Mouse (Mus musculus): ENCODE results near the gene Foxe3. TPM values are rescaled to one million over a fixed set of nuclear protein-coding genes. Genes with fewer than 3 reads are reported as not detected.

The Foxe3 gene
- total RNA-seq, 2 experiments from 2014 or later: not detected

DNA sequence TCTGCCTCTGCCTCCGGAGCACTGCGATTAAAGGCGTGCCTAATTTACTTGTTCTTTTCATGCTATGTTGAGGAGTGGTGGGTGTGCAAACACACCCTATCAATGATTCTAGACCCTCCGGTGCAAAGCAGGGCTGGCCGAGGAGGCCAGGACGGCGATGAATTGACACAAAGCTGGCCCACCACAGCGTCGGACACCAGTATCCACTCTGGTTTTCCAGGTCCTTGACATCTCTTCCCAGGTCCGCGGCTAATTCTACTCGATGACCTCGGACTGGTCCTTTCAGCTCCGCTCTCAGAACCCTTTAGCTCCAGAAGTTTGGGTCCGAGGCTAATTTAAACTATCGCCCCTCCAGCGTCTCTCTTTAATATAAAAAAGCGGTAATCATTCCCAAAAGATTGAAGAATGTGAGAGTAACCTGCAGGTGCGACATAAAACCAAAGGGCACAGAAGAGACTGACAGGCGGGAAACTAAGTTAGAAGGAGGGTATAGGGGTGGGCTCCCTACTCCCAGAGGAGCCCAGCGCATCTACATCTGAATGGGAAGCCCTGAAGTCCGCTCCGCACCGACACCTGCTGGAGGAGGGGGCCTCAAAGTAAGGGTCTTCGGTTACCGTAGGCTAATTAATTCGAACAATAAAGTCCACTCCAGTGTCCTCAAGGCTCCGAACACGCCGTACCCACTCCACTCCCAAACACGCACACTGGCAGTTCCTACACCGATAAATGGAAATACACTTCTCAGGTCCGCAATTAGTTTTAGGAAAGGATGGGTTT lies 24.8 kb downstream of the Foxe3 start:
- intact Hi-C loops (cut with DNase I): no loop called here
- no peak for DNase-seq (ENCODE audit: low spot score)

DNA sequence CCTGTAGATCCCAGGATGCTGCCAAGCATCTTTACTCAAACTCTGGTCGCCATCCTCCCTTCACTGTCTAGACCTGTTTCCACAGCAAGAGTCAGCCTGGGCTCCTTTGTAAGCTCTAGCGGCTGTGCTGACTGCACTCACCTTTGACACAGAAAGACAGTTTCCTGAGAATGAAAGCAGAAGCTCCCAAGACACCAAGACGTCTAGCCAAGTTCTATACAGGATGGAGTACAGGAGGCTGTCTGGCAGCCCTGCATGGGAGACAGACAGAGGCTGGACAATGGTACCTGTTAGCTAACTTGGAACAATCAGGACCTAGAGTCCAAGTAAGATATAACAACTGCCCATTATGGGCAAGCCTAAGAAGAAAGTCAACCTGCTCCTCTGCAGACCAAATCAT lies 25.9 kb downstream of the Foxe3 start:
- intact Hi-C loops (cut with DNase I): no loop called here
- no peak for DNase-seq (ENCODE audit: low spot score)

DNA sequence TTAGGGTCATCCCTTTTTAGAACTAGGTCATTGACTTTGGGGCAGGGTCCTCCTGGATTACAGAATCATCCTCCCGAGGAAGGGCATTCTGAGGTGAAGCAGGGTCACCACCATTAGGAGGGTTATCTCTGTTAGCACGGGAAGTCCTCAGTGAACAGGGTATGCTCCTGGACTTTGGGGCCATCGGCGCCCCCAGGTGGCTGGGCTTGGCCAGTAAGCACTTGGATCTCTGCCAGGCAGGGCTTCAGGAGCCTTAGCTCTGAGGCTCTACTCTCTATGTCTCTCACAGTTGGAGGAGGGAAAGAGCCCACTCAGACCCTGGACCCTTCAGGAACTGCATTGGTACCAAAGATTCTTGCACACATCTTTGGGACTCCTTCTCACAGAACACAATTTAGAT lies 28.0 kb downstream of the Foxe3 start:
- no peak for DNase-seq (ENCODE audit: low spot score)
- intact Hi-C loops (cut with DNase I): no loop called here

DNA sequence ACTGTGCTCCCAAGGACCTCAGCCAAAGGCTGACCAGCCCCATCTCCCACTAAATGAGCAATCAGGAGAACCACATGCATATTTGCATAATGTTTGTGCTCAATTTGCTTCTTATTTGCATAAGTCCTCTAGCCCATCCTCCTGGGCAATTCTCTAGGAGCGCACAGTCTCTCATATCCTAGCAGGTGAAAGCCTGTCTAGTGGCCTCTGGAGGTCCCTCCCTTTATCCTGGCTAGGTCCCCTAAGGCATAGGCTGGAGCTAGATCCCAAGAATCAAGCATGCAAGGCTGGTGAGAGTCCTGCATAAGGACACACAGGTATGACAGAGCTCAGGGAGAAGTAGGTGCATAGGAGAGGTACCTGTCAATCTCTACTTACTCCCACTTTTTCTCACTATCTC lies 43.6 kb downstream of the Foxe3 start:
- intact Hi-C loops (cut with DNase I): no loop called here
- no peak for DNase-seq (ENCODE audit: low spot score)

DNA sequence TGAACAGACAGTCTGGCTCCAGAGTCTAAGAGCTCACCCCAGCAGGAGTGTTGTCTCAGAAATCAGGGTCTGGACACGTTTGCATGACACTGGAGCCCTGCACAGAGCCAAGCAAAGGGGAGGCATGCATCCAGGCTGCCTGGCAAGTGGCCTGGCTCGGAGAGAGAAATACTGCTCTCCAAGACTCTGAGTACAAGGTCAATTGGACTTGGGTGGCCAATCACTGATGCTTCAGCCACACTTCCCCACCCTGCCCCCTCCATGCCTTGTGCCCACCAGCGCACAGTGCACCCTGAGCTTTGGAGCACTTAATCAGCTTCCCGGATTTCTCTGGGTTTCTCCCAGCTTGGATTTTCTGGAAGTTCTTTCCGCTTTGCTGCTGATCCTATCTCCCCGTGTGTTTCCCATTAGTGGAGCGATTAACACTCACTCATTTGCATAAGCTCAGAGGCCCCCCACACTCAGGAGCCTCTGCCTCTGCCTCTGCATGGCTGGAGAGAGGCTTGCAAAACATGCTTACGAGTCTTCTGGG lies 49.3 kb downstream of the Foxe3 start:
- intact Hi-C loops (cut with DNase I): no loop called here
- DNase-seq (ENCODE audit: low spot score): no peak

Other genes with a start within 250 kb of the Foxe3 start
- gene Gm12830, start 104.3 kb downstream of the Foxe3 start, total RNA-seq (2021): not detected
- under 1 TPM; 0.17 to 0.44 TPM for gene Foxd2, start 17.1 kb downstream of the Foxe3 start, total RNA-seq (2021)
- gene Cmpk1, start 61.2 kb upstream of the Foxe3 start, total RNA-seq (2021): 10 to 100 TPM; 34.2 to 39.8 TPM
- gene Stil, start 74.1 kb upstream of the Foxe3 start, total RNA-seq (2021): under 1 TPM; 0.16 to 0.22 TPM
- gene Tal1, start 130.4 kb upstream of the Foxe3 start, total RNA-seq (2021): 1 to 10 TPM; 3.7 to 4.0 TPM
- 1 to 10 TPM in 1 of 2 experiments, not detected in 1; 1.0 TPM for gene Pdzk1ip1, start 162.7 kb upstream of the Foxe3 start, total RNA-seq (2021)
- not detected for gene Cyp4x1, start 208.3 kb upstream of the Foxe3 start, total RNA-seq (2021)